Mouse (Mus musculus): ENCODE data around the gene Ino80e.

Gene Ino80e

GRCm38 (mm10) chr7:126856741-126857420 is 5.3 kb downstream of the Ino80e start:
- no peak for DNase-seq (ENCODE audit: low spot score in 2 of 2)

- DNase-seq (ENCODE audit: low spot score in 2 of 2), result no peak
Observed at GRCm38 (mm10) chr7:126855641-126856040, 6.5 kb downstream of the Ino80e start.

DNA sequence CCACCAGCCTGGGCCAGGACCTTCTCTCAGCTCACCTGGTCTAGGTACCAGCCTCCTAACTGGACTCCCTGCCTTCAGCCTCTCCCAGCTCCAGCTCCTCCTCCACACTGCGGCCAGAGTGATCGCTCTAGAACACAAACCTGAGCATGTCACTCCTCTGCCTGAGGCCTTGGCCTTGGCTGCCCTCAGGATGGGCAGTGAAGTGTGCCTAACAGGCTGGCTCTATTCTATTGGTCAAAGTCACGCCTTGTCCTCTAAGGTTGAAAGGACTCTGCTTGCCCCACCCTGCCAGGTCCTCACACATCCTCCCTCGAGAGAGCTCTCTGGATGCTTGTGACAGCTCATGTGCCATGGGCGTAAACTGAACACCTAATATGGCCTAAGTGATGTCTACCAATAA is 8.7 kb downstream of the Ino80e start:
- no peak for DNase-seq (ENCODE audit: low spot score in 2 of 2)

- DNase-seq (ENCODE audit: low spot score in 2 of 2), result no peak
Observed at GRCm38 (mm10) chr7:126851192-126851591, 11.0 kb downstream of the Ino80e start.

GRCm38 (mm10) chr7:126850161-126850560 is 12.0 kb downstream of the Ino80e start:
- no peak for DNase-seq (ENCODE audit: low spot score in 2 of 2)

- DNase-seq (ENCODE audit: low spot score in 2 of 2), result no peak
Observed at GRCm38 (mm10) chr7:126848794-126849193, 13.4 kb downstream of the Ino80e start.

- no peak for DNase-seq (ENCODE audit: low spot score in 2 of 2)
Observed at GRCm38 (mm10) chr7:126847421-126848398, 14.5 kb downstream of the Ino80e start.

DNA sequence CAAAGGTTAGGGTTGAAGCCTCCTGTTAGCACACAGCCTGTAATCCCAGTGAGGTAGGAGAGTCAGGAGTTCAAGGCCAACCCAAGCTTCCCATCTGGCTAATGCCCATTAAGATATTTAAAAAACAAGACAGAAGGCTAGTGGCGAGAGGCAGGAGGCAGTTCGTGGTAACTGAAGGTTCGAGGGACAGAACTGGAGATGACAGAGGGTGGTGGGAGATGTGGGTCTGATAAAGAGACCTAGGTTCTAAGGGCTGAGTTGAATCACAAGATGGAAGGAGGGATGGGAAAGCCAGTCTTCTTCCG is 15.1 kb downstream of the Ino80e start, which contains the start of gene Doc2a:
TSS of gene Doc2a (plus strand) at position 301 of the 305 bp plus-strand sequence.
- no peak for DNase-seq (ENCODE audit: low spot score in 2 of 2)

DNA sequence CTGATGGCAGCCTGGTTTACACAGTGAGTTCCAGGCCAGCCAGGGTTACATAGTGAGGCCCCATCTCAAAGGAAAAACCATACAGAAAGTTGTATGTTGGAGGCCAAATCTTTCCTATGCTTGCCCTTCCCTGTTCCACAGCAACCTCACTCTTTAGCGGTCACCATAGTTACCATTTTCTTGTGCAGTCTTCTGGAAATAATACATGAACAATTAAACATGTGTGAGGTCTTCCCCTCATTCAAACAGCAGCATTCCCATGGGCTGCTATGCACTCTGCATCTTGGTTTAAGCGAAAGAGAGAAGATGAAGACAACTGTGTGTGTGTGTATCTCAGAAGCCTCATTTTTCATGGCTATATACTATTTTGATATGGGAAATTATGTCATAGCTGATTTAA is 16.7 kb downstream of the Ino80e start:
- DNase-seq (ENCODE audit: low spot score in 2 of 2), result no peak

DNA sequence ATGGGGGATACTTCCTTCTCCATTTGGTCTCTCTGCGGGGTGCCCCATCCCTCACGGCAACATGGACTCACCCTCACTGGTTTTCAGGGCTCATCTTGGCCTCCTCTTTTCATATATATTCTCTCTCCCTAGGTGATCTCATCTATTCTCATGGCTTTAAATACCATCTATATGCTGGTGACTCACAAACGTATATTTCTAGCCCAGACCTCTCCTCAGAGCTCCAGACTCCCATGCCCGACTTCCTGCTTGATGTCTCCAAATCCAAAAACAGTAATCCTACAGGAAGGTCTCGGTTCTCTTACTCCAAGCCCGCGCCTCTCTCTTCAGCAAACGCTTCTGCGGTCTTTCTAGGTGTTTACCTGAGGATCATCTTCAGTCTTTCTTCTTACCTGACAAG is 18.9 kb downstream of the Ino80e start:
- no peak for DNase-seq (ENCODE audit: low spot score in 2 of 2)

DNA sequence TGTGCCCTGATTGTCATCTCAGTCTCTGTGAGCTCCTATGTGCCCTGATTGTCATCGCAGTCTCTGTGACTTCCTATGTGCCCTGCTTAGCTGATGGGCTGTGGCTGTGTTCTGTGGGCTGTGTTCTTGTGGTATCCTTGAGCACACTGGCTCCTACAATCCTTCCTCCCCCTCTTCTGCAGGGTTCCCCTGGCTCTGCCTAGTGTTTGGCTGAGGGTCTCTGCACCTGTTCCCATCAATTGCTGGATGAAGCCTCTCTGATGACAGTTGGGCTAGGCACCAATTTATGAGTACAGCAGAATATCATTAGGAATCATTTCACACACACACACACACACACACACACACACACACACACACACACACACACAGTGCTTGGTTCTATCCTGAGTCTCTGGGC is 28.9 kb downstream of the Ino80e start:
- DNase-seq (ENCODE audit: low spot score in 2 of 2), result no peak

DNA sequence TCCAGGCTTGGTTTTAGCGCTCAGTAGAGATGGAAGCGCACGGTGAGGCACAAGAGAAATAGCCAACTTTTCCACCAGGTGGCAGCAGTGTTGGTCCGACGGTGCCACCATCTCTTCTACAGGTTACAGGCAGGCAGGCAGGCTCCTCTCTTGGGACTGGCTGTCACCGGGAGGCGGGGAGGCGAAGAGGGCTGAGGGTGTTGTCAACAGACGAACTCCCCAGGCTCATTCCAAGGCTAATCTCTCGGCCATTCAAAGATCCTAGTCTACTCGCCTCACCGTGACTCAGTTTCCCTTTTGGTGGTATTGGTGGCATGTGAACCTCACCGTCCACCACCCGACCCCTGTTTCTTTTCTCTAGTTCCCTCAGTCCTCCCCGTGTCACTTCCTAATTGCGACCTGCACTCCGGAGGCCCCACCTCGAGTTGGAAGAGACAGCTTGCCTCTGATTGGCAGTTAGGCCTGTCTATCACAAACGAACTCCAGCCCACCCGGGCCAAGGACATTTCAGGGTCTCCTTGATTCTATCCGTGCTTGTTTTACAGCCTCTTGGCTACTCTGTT is 30.1 kb downstream of the Ino80e start:
- DNase-seq (ENCODE audit: low spot score in 2 of 2), result peak; percentile 61 to 80

DNA sequence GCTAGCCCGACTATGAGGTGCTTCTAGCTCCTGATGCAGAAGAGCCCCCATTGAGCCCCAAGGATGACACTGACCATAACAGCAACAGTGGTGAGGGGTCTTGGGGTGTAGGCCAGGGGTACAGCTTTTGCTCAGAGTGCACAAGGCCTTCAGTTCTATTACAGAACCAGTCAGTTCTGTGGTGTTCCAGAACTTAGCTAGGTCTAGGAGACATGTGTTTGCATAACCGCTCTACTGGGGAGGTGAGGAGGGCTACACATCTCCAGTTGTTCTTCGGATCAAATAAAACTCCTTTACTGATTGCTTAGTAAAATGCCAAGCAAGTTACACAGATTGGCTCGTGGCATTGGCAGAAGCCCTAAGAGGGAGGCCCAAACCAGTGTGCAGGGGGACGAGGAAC is 30.6 kb downstream of the Ino80e start, which contains the start of gene 4930451I11Rik:
TSS of gene 4930451I11Rik (minus strand) at position 101 of the 400 bp plus-strand sequence.
- no peak for DNase-seq (ENCODE audit: low spot score in 2 of 2)

DNA sequence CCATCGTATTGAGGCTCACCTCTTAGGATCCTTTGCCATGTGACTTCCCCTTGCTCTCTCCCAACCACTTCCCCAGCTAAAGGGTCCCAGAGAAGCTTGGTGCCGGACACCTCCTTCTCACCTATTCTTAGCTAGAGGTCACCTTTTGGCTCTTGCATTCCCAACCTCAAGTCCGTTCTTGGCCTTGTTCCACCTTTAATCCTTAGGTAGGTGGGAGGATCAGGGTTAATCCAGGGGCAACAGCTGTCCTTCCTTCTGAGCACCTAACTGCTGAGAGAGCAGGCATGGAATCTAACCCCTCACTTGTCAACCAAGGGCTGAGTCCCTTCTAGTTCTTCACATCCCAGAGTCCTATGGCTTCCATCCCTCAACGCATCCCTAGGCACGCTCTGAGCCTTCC is 36.2 kb downstream of the Ino80e start:
- DNase-seq (ENCODE audit: low spot score in 2 of 2), result no peak

- DNase-seq (ENCODE audit: low spot score in 2 of 2), result no peak
Observed at GRCm38 (mm10) chr7:126825403-126825802, 36.8 kb downstream of the Ino80e start.

DNA sequence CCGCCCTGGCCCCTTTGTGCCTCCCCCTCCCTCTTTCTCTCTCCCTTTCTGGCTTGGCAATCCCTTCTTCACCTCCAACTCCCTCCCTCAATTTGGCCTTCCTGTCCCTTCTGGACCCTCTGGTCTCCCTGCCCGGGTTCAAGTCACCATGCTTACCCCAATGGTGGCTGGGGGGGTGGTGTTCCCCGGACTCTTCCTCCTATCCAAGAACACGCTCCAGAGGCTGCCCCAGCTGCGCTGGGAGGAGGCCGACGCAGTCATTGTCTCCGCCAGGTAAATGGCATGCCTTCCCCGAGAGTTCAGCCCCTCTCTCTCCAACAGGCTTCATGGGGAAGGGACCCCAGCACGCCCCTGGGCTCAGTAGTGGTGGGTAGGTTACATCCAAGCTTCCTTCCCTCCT is 38.2 kb downstream of the Ino80e start:
- no peak for DNase-seq (ENCODE audit: low spot score in 2 of 2)

GRCm38 (mm10) chr7:126823202-126823711 is 38.9 kb downstream of the Ino80e start:
- no peak for DNase-seq (ENCODE audit: low spot score in 2 of 2)

DNA sequence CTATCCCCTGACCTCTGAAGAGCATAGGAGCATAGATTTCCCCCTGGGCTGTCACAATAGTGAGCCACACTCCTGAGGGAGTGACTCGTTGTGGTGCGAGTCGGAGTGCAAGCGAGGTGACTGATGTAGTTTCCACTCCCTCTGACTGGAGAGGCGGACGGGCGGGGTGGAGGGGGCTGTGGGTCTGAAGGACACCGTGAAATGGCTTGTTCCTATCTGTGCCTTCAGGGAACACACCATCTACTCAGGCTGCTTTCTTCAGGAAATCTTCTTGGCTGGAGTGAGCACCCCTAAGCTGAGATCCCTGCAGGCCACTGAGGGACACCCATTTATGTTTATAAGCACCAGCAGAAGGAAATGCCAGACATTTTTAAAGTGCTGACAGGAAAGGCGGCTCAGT is 39.4 kb downstream of the Ino80e start:
- DNase-seq (ENCODE audit: low spot score in 2 of 2), result no peak

DNA sequence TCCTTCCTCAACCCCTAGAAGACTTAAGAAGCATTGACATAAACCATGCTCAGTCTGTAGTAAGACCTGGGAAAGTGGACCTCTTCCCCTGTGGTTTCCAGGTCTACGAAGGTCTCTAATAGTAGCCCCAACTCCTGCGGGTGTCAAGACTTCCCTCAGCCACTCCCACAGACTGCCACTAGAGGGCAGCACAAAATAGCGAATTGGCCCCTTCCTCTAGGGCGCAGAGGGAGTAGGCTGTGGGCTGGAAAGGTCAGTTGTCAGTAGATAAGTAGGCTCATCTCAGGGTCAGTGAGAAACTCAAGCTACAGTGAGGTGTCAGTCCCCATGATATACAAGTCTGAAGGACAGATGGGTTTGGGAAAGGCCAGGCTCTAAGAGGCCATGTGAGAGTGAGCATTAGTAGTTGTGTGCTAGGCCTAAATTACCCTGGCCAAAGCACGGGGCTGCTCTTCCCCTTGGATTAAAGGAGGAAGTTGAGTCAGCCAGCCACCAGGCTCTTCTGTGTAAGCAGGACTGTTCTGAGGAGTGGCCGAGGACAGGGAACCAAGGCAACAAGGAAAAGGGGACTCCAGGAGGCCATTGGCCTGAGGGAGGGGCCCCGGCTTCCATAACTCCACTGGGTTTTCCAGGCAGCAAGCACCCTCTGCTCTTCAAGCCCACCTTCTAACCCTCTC is 40.2 kb downstream of the Ino80e start:
- DNase-seq (ENCODE audit: low spot score in 2 of 2), result peak; percentile 79 to 81

DNA sequence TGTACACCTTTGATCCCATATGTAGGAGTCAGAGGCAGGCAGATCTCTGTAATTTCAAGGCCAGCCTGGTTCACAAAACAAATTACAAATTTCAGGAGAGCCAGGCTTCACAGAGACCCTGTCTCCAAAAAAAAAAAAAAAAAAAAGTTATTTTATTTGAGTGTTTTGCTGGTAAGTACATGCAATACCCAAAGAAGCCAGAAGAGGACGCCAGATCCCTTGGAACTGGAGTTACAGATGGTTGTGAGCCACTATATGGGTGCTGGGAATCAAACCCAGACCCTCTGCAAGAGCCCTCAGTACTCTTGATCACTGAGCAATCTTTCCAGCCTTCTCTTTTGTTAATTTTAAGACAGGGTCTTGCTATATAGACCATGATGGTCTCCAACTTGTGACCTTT is 43.4 kb downstream of the Ino80e start:
- no peak for DNase-seq (ENCODE audit: low spot score in 2 of 2)

- DNase-seq (ENCODE audit: low spot score in 2 of 2), result no peak
Observed at GRCm38 (mm10) chr7:126817595-126817994, 44.6 kb downstream of the Ino80e start.

DNA sequence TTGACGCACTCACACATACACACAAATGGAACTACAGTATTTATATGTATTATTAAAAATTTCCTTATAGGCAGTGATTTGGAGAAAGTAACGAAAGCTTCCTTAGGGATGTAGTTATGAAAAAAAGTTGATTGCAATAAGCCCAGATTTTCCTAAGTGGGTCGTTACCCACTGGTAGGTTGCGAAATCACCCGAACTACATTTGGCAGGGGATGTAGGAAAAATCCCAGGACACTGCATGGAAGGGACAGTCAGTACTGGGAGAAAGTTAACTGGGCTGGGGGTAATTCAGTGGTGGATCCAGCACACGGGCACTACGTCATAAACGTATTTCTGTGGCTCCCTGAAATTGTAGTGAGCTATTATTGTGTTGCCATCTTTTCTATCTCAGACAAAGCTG is 45.7 kb downstream of the Ino80e start:
- no peak for DNase-seq (ENCODE audit: low spot score in 2 of 2)
